Mouse (Mus musculus) lung, embryonic 16.5 days (tissue): Measurements from ENCODE around the gene Sf3b6. TPM values are rescaled to one million over a fixed set of nuclear protein-coding genes. Genes with fewer than 3 reads are reported as not detected.

Source experiments
- ATAC-seq: fragments of 200-750 bp; cut with Nextera tagmentation; 2 replicates; pipeline ENCODE4 v1.8.0; 2017; ENCODE audit warnings: low read depth, mild to moderate bottlenecking, moderate library complexity
- H3K27ac ChIP-seq: fragments of 300-500 bp; sonication (generic); 2 replicates; pipeline ENCODE4 v1.5.1; 2014; ENCODE audit warnings: mild to moderate bottlenecking, control low read depth, low read length
- H3K27me3 ChIP-seq: fragments of 300-500 bp; sonication (generic); 2 replicates; pipeline ENCODE4 v1.6.1; 2014; ENCODE audit warnings: low read depth, low read length, mixed read lengths; ENCODE audit not compliant: control insufficient read depth, insufficient read depth
- H3K36me3 ChIP-seq: fragments of 300-500 bp; sonication (generic); 2 replicates; pipeline ENCODE4 v1.6.1; 2014; ENCODE audit warnings: low read length; ENCODE audit not compliant: control insufficient read depth, insufficient read depth
- H3K4me1 ChIP-seq: fragments of 300-500 bp; sonication (generic); replicated peaks from 2 replicates; pipeline ENCODE4 v1.6.1; 2014; ENCODE audit warnings: low read length, mixed read lengths; ENCODE audit not compliant: control insufficient read depth, insufficient read depth
- H3K4me2 ChIP-seq: fragments of 300-500 bp; sonication (generic); 2 replicates; pipeline ENCODE4 v1.6.1; 2014; ENCODE audit warnings: low read depth, low read length, control low read depth
- H3K4me3 ChIP-seq: fragments of 300-500 bp; sonication (generic); 2 replicates; pipeline ENCODE4 v1.5.1; 2014; ENCODE audit warnings: mild to moderate bottlenecking, low read length, control low read depth
- H3K9ac ChIP-seq: fragments of 300-500 bp; sonication (generic); 2 replicates; pipeline ENCODE4 v1.6.1; 2014; ENCODE audit warnings: low read length, control low read depth
- H3K9me3 ChIP-seq: fragments of 300-500 bp; sonication (generic); 2 replicates; pipeline ENCODE4 v1.6.1; 2016; ENCODE audit warnings: low read length; ENCODE audit not compliant: control insufficient read depth
- WGBS: fragments of 180-500 bp; shearing (Covaris S2); extraction: QIAGEN DNeasy Blood & Tissue Kit; methylation state at CpG from one replicate; pipeline ENCODE4 v1.1.7; 2014; 5-methylcytosine and 5-hydroxymethylcytosine counted together
- polyA plus RNA-seq: library from polyadenylated mRNA; unstranded; fragments of >200 nt; fragmentation: Nextera tagmentation; extraction: Ambion mirVana; gene quantifications from 2 replicates; pipeline ENCODE4 v1.2.1, GENCODE M21; 2015

Gene Sf3b6
- polyA plus RNA-seq, 1 experiment from 2014 or later, result 161 TPM

- peaks cover 9% of the 10 kb centered on the region; the same call in 1 of the 2 replicates for H3K4me1 ChIP-seq
- WGBS, result 8% methylated on average over 24 of the region's 24 CpGs
- H3K27me3 ChIP-seq, result no peaks in the 10 kb centered on the region
- peak overlapping the region; percentile 78 for H3K4me3 ChIP-seq
- peak; percentile 73 for ATAC-seq
- H3K9ac ChIP-seq, result peak overlapping the region; percentile 85
- H3K36me3 ChIP-seq, result peaks cover 3% of the 10 kb centered on the region
- H3K4me2 ChIP-seq, result peak overlapping the region; percentile 81
- no peaks in the 10 kb centered on the region for H3K9me3 ChIP-seq
- peak overlapping the region; percentile 94 for H3K27ac ChIP-seq
Measured at GRCm38 (mm10) chr12:4816680-4817360, 524 bp upstream of the Sf3b6 start.

- H3K27ac ChIP-seq, result no peak overlapping the region
- H3K4me2 ChIP-seq, result no peak overlapping the region
Measured at GRCm38 (mm10) chr12:4827256-4827655, 9.9 kb downstream of the Sf3b6 start.

GRCm38 (mm10) chr12:4836959-4837358 is 19.6 kb downstream of the Sf3b6 start:
- Histone ChIP-seq H3K27me3 (no peaks in the 10 kb centered on the region), H3K4me1 (peaks cover 13% of the 10 kb centered on the region), H3K36me3 (no peaks in the 10 kb centered on the region; the same call in 1 of the 2 replicates), H3K4me3 (no peak overlapping the region), H3K4me2 (no peak overlapping the region), H3K27ac (no peak overlapping the region), H3K9me3 (no peaks in the 10 kb centered on the region), H3K9ac (no peak overlapping the region)
- WGBS, result 25% methylated on average over 4 of the region's 4 CpGs
- no peak for ATAC-seq

More at GRCm38 (mm10) chr12:4827256-4827655, 9.9 kb downstream of the Sf3b6 start:
- ATAC-seq, result no peak
- H3K4me3 ChIP-seq, result no peak overlapping the region
- no peaks in the 10 kb centered on the region for H3K27me3 ChIP-seq
- no peaks in the 10 kb centered on the region for H3K4me1 ChIP-seq
- H3K9me3 ChIP-seq, result no peaks in the 10 kb centered on the region
- peaks cover 13% of the 10 kb centered on the region for H3K36me3 ChIP-seq
- H3K9ac ChIP-seq, result no peak overlapping the region
- WGBS, result 68% methylated on average over 3 of the region's 3 CpGs

- H3K4me2 ChIP-seq, result peak overlapping the region; percentile 79; the same call in 1 of the 2 replicates
- H3K9ac ChIP-seq, result no peak overlapping the region
- no peaks in the 10 kb centered on the region for H3K36me3 ChIP-seq
- 43% methylated on average over 6 of the region's 6 CpGs for WGBS
- H3K27me3 ChIP-seq, result no peaks in the 10 kb centered on the region
- H3K4me1 ChIP-seq, result peaks cover 24% of the 10 kb centered on the region
- H3K27ac ChIP-seq, result no peak overlapping the region
- H3K4me3 ChIP-seq, result no peak overlapping the region
- no peak for ATAC-seq
- no peaks in the 10 kb centered on the region for H3K9me3 ChIP-seq
Measured at GRCm38 (mm10) chr12:4840010-4840409, 22.7 kb downstream of the Sf3b6 start.

- peak; percentile 17; the same call in 1 of the 2 replicates for ATAC-seq
- Histone ChIP-seq H3K4me2 (peak overlapping the region; percentile 79), H3K27ac (no peak overlapping the region), H3K9me3 (no peaks in the 10 kb centered on the region), H3K4me3 (peak overlapping the region; percentile 66), H3K27me3 (no peaks in the 10 kb centered on the region), H3K4me1 (peaks cover 24% of the 10 kb centered on the region), H3K36me3 (no peaks in the 10 kb centered on the region), H3K9ac (peak overlapping the region; percentile 71)
- WGBS, result 0% methylated on average over 11 of the region's 11 CpGs
Measured at GRCm38 (mm10) chr12:4840741-4841140, 23.4 kb downstream of the Sf3b6 start.

- H3K9me3 ChIP-seq, result no peaks in the 10 kb centered on the region
- no peaks in the 10 kb centered on the region for H3K27me3 ChIP-seq
- peak within 1 kb of the TSS; percentile 71 for H3K9ac ChIP-seq
- under 1% methylated on average over 37 of the region's 37 CpGs for WGBS
- H3K36me3 ChIP-seq, result no peaks in the 10 kb centered on the region
- ATAC-seq, result peak; percentile 74
- peak within 1 kb of the TSS; percentile 66 for H3K4me3 ChIP-seq
- H3K4me1 ChIP-seq, result peaks cover 24% of the 10 kb centered on the region
- H3K4me2 ChIP-seq, result peak within 1 kb of the TSS; percentile 79
- H3K27ac ChIP-seq, result no peak within 1 kb of the TSS
Measured at GRCm38 (mm10) chr12:4841392-4841887, 24.1 kb downstream of the Sf3b6 start, which contains the start of gene Fkbp1b. TSS of gene Fkbp1b (minus strand) at chr12:4841591.

- H3K4me2 ChIP-seq, result no peak overlapping the region
- WGBS, result 79% methylated on average over 8 of the region's 8 CpGs
Measured at GRCm38 (mm10) chr12:4842456-4842855, 25.1 kb downstream of the Sf3b6 start.

GRCm38 (mm10) chr12:4842890-4843597 is 25.7 kb downstream of the Sf3b6 start, which contains the start of gene Wdcp:
TSS of gene Wdcp (plus strand) at chr12:4843303.
- no peaks in the 10 kb centered on the region for H3K36me3 ChIP-seq
- peaks cover 24% of the 10 kb centered on the region for H3K4me1 ChIP-seq
- under 1% methylated on average over 30 of the region's 30 CpGs for WGBS
- peak within 1 kb of the TSS; percentile 71 for H3K27ac ChIP-seq
- no peaks in the 10 kb centered on the region for H3K27me3 ChIP-seq
- H3K9ac ChIP-seq, result peak within 1 kb of the TSS; percentile 79
- ATAC-seq, result peak; percentile 93
- H3K4me2 ChIP-seq, result peak within 1 kb of the TSS; percentile 79
- no peaks in the 10 kb centered on the region for H3K9me3 ChIP-seq
- peak within 1 kb of the TSS; percentile 83 for H3K4me3 ChIP-seq

More at GRCm38 (mm10) chr12:4842456-4842855, 25.1 kb downstream of the Sf3b6 start:
- Histone ChIP-seq H3K4me1 (peaks cover 24% of the 10 kb centered on the region), H3K27ac (no peak overlapping the region), H3K9me3 (no peaks in the 10 kb centered on the region), H3K9ac (no peak overlapping the region), H3K27me3 (no peaks in the 10 kb centered on the region), H3K4me3 (no peak overlapping the region), H3K36me3 (no peaks in the 10 kb centered on the region)
- no peak for ATAC-seq

- WGBS, result 0% methylated on average over 12 of the region's 12 CpGs
- Histone ChIP-seq H3K9me3 (no peaks in the 10 kb centered on the region), H3K4me1 (peaks cover 24% of the 10 kb centered on the region), H3K36me3 (no peaks in the 10 kb centered on the region), H3K4me2 (peak overlapping the region; percentile 76), H3K27ac (peak overlapping the region; percentile 71; the same call in 1 of the 2 replicates), H3K9ac (peak overlapping the region; percentile 79), H3K27me3 (no peaks in the 10 kb centered on the region), H3K4me3 (peak overlapping the region; percentile 83)
- peak; percentile 68 for ATAC-seq
Measured at GRCm38 (mm10) chr12:4843741-4844140, 26.4 kb downstream of the Sf3b6 start.
